Mouse (Mus musculus) forebrain, embryonic 16.5 days (tissue): ENCODE data around the gene Nanos3. TPM values are rescaled to one million over a fixed set of nuclear protein-coding genes. Genes with fewer than 3 reads are reported as not detected.

Experiments
- ATAC-seq: fragments of 200-750 bp; cut with Nextera tagmentation; 2 replicates; pipeline ENCODE4 v1.8.0; 2017; ENCODE audit warnings: mild to moderate bottlenecking, moderate library complexity
- H3K27ac ChIP-seq: fragments of 300-500 bp; sonication (generic); 2 replicates; pipeline ENCODE4 v1.5.1; 2014; ENCODE audit warnings: low read length, control low read depth
- H3K27me3 ChIP-seq: fragments of 300-500 bp; sonication (generic); replicated peaks from 2 replicates; pipeline ENCODE4 v1.6.1; 2014; ENCODE audit warnings: low read length; ENCODE audit not compliant: control insufficient read depth, insufficient read depth
- H3K36me3 ChIP-seq: fragments of 300-500 bp; sonication (generic); 2 replicates; pipeline ENCODE4 v1.6.1; 2014; ENCODE audit not compliant: control insufficient read depth, insufficient read depth
- H3K4me1 ChIP-seq: fragments of 300-500 bp; sonication (generic); replicated peaks from 2 replicates; pipeline ENCODE4 v1.6.1; 2014; ENCODE audit warnings: low read length; ENCODE audit not compliant: control insufficient read depth, insufficient read depth
- H3K4me2 ChIP-seq: fragments of 300-500 bp; sonication (generic); 2 replicates; pipeline ENCODE4 v1.6.1; 2014; ENCODE audit warnings: mild to moderate bottlenecking, low read length, control low read depth
- H3K4me3 ChIP-seq: fragments of 300-500 bp; sonication (generic); replicated peaks from 2 replicates; pipeline ENCODE4 v1.5.1; 2014; ENCODE audit warnings: mild to moderate bottlenecking, low read length, control low read depth
- H3K9ac ChIP-seq: fragments of 300-500 bp; sonication (generic); replicated peaks from 2 replicates; pipeline ENCODE4 v1.6.1; 2014; ENCODE audit warnings: low read depth, low read length, control low read depth
- H3K9me3 ChIP-seq: fragments of 300-500 bp; sonication (generic); 2 replicates; pipeline ENCODE4 v1.6.1; 2016; ENCODE audit warnings: low read length; ENCODE audit not compliant: control insufficient read depth
- WGBS: fragments of 180-500 bp; shearing (Covaris S2); extraction: QIAGEN DNeasy Blood & Tissue Kit; methylation state at CpG from one replicate; pipeline ENCODE4 v1.1.7; 2014; 5-methylcytosine and 5-hydroxymethylcytosine counted together
- polyA plus RNA-seq: library from polyadenylated mRNA; unstranded; fragments of >200 nt; fragmentation: Nextera tagmentation; extraction: Ambion mirVana; gene quantifications from 2 replicates; pipeline ENCODE4 v1.2.1, GENCODE M21; 2015

Nanos3 gene
- polyA plus RNA-seq, 1 experiment from 2014 or later = 4.7 TPM

- peak overlapping the region; percentile 54 for H3K9ac ChIP-seq
- H3K9me3 ChIP-seq = no peaks in the 10 kb centered on the region
- H3K27me3 ChIP-seq = no peaks in the 10 kb centered on the region
- H3K4me2 ChIP-seq = peak overlapping the region; percentile 76
- WGBS = 2% methylated on average over 30 of the region's 30 CpGs
- peaks cover 36% of the 10 kb centered on the region for H3K4me1 ChIP-seq
- peak overlapping the region; percentile 75 for H3K27ac ChIP-seq
- peak; percentile 72 for ATAC-seq
- no peaks in the 10 kb centered on the region for H3K36me3 ChIP-seq
- peak overlapping the region; percentile 61 for H3K4me3 ChIP-seq
These were observed 13.1 kb upstream of the Nanos3 start for GRCm38 (mm10) chr8:84197922-84198774.

- Histone ChIP-seq H3K27me3 (no peaks in the 10 kb centered on the region), H3K4me3 (peak overlapping the region; percentile 61), H3K9me3 (no peaks in the 10 kb centered on the region), H3K4me1 (peaks cover 39% of the 10 kb centered on the region), H3K27ac (peak overlapping the region; percentile 75), H3K36me3 (no peaks in the 10 kb centered on the region), H3K4me2 (peak overlapping the region; percentile 76), H3K9ac (peak overlapping the region; percentile 54)
- WGBS = 2% methylated on average over 43 of the region's 43 CpGs
- peak; percentile 35 for ATAC-seq
These were observed 12.3 kb upstream of the Nanos3 start for GRCm38 (mm10) chr8:84197141-84197921.

- Histone ChIP-seq H3K9ac (no peak overlapping the region), H3K27me3 (no peaks in the 10 kb centered on the region), H3K36me3 (no peaks in the 10 kb centered on the region), H3K27ac (no peak overlapping the region), H3K4me2 (no peak overlapping the region), H3K4me3 (no peak overlapping the region), H3K4me1 (peaks cover 31% of the 10 kb centered on the region), H3K9me3 (no peaks in the 10 kb centered on the region)
- WGBS = 66% methylated on average over 3 of the region's 3 CpGs
- no peak for ATAC-seq
These were observed 9.3 kb upstream of the Nanos3 start for GRCm38 (mm10) chr8:84194224-84194743.

GRCm38 (mm10) chr8:84193566-84193965 lies 8.5 kb upstream of the Nanos3 start:
- no peak for ATAC-seq
- Histone ChIP-seq H3K27ac (no peak overlapping the region), H3K36me3 (no peaks in the 10 kb centered on the region), H3K9me3 (no peaks in the 10 kb centered on the region), H3K4me2 (no peak overlapping the region), H3K27me3 (no peaks in the 10 kb centered on the region), H3K9ac (no peak overlapping the region), H3K4me3 (no peak overlapping the region), H3K4me1 (peaks cover 27% of the 10 kb centered on the region)
- WGBS = 82% methylated on average over 5 of the region's 5 CpGs

- Histone ChIP-seq H3K4me3 (no peak overlapping the region), H3K27ac (no peak overlapping the region), H3K4me1 (peaks cover 23% of the 10 kb centered on the region), H3K9ac (no peak overlapping the region), H3K4me2 (no peak overlapping the region), H3K9me3 (no peaks in the 10 kb centered on the region), H3K36me3 (no peaks in the 10 kb centered on the region), H3K27me3 (no peaks in the 10 kb centered on the region)
- WGBS = 80% methylated on average over 4 of the region's 4 CpGs
- ATAC-seq = no peak
These were observed 8.1 kb upstream of the Nanos3 start for GRCm38 (mm10) chr8:84193161-84193560.

GRCm38 (mm10) chr8:84192555-84192954 lies 7.5 kb upstream of the Nanos3 start:
- peak overlapping the region; percentile 42 for H3K4me2 ChIP-seq
- peaks cover 17% of the 10 kb centered on the region for H3K4me1 ChIP-seq
- WGBS = 3% methylated on average over 33 of the region's 33 CpGs
- peak; percentile 23; the same call in 1 of the 2 replicates for ATAC-seq
- H3K27me3 ChIP-seq = no peaks in the 10 kb centered on the region
- peak overlapping the region; percentile 8; the same call in 1 of the 2 replicates for H3K4me3 ChIP-seq
- no peak overlapping the region for H3K27ac ChIP-seq
- no peaks in the 10 kb centered on the region for H3K9me3 ChIP-seq
- no peaks in the 10 kb centered on the region for H3K36me3 ChIP-seq
- H3K9ac ChIP-seq = no peak overlapping the region

GRCm38 (mm10) chr8:84192023-84192422 lies 7.0 kb upstream of the Nanos3 start:
- Histone ChIP-seq H3K4me2 (peak overlapping the region; percentile 42), H3K4me3 (no peak overlapping the region), H3K4me1 (peaks cover 16% of the 10 kb centered on the region), H3K27me3 (no peaks in the 10 kb centered on the region), H3K9ac (no peak overlapping the region), H3K36me3 (no peaks in the 10 kb centered on the region), H3K9me3 (no peaks in the 10 kb centered on the region), H3K27ac (peak overlapping the region; percentile 44; the same call in 1 of the 2 replicates)
- WGBS = 24% methylated on average over 13 of the region's 13 CpGs
- peak; percentile 41; the same call in 1 of the 2 replicates for ATAC-seq

- Histone ChIP-seq H3K27ac (no peak overlapping the region), H3K4me3 (no peak overlapping the region), H3K4me2 (no peak overlapping the region), H3K9ac (no peak overlapping the region), H3K36me3 (no peaks in the 10 kb centered on the region), H3K27me3 (no peaks in the 10 kb centered on the region), H3K9me3 (no peaks in the 10 kb centered on the region), H3K4me1 (peaks cover 21% of the 10 kb centered on the region)
- no peak for ATAC-seq
- 93% methylated on average over 7 of the region's 7 CpGs for WGBS
These were observed 5.3 kb upstream of the Nanos3 start for GRCm38 (mm10) chr8:84190191-84190867.

- no peak overlapping the region for H3K27ac ChIP-seq
- H3K9ac ChIP-seq = no peak overlapping the region
- 68% methylated on average over 4 of the region's 4 CpGs for WGBS
- no peaks in the 10 kb centered on the region for H3K36me3 ChIP-seq
- H3K9me3 ChIP-seq = no peaks in the 10 kb centered on the region
- no peak for ATAC-seq
- H3K27me3 ChIP-seq = no peaks in the 10 kb centered on the region
- H3K4me2 ChIP-seq = no peak overlapping the region
- H3K4me3 ChIP-seq = no peak overlapping the region
- peaks cover 24% of the 10 kb centered on the region for H3K4me1 ChIP-seq
These were observed 4.6 kb upstream of the Nanos3 start for GRCm38 (mm10) chr8:84189603-84190002.
